Mouse (Mus musculus): ENCODE measurements around the gene Hacd1. TPM values are rescaled to one million over a fixed set of nuclear protein-coding genes. Genes with fewer than 3 reads are reported as not detected.
A peak's percentile ranks its signal among the peaks of the same experiment; 100 is the strongest.

The Hacd1 gene
- polyA plus RNA-seq, 1 experiment, result 51.8 TPM

DNA sequence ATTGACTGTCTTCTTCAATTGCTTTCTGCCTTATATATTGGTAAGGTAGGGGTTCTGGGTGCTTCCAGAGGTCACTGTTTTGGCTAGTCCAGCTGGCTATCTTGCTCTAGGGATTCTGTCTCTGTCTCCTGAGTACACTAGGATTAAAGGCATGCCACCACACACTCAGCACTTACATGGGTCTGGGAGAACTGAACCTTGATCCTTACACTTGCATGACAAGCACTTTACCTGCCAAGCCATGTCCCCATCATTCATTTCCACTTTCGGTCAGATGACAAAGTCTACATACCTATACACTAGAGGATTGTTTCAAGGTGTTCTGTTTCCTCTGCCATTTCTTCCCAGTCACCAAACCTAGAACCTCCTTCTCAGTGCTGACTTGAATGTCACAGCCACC is 50.8 kb downstream of the Hacd1 start:
- DNase-seq (ENCODE audit: low read depth), result no peak
- TF ChIP-seq POLR2A (IDR thresholded peaks at IDR 0.05; ENCODE audit: borderline replicate concordance, extremely low read depth, insufficient read depth, insufficient read length, poor library complexity, severe bottlenecking) (no peak), CTCF (IDR thresholded peaks at IDR 0.05; ENCODE audit: borderline replicate concordance, extremely low read depth, insufficient read depth, insufficient read length) (no peak)

DNA sequence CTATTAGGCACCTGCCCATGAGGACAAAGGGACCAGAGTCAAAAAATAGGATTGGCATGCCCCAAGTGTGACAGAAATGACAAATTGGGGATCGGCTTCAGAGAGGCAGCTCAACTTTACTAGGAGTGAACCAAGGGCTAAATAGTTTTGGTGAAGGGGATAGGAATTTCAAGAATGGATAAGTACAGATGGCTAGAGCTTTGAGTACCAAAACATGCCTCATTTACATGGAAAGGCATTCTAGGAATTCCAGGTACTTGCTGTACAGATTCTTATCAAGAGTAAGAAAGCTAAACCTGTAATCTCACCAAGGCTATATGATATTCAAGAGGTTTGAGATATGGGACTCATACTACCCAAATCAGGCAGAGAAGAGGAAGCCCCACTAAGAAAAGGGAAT is 95.8 kb downstream of the Hacd1 start:
- DNase-seq (ENCODE audit: low read depth), result no peak
- TF ChIP-seq POLR2A (IDR thresholded peaks at IDR 0.05; ENCODE audit: borderline replicate concordance, extremely low read depth, insufficient read depth, insufficient read length, poor library complexity, severe bottlenecking) (no peak), CTCF (IDR thresholded peaks at IDR 0.05; ENCODE audit: borderline replicate concordance, extremely low read depth, insufficient read depth, insufficient read length) (no peak)

DNA sequence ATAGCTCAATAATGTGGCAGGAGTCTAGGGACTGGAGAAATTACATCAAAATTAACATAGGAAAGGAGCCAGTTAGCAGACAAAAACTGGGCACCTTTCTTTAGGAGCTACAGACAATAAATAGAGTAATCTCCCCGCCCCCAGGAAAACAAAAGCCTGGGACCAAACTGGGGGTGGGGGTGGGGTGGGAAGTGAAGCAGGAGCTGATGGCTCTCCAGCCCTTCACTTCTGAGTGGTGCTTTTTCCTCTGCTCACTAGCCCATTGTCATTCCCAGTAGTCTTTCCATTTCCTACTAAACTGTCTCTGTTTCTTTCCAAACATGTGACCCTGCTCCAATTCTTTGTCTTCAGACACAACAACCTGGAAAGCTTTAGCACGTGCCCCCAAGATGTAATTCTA is 99.5 kb downstream of the Hacd1 start:
- TF ChIP-seq POLR2A (IDR thresholded peaks at IDR 0.05; ENCODE audit: borderline replicate concordance, extremely low read depth, insufficient read depth, insufficient read length, poor library complexity, severe bottlenecking), result no peak
- no peak for TF ChIP-seq CTCF (IDR thresholded peaks at IDR 0.05; ENCODE audit: borderline replicate concordance, extremely low read depth, insufficient read depth, insufficient read length)
- DNase-seq (ENCODE audit: low read depth), result no peak

DNA sequence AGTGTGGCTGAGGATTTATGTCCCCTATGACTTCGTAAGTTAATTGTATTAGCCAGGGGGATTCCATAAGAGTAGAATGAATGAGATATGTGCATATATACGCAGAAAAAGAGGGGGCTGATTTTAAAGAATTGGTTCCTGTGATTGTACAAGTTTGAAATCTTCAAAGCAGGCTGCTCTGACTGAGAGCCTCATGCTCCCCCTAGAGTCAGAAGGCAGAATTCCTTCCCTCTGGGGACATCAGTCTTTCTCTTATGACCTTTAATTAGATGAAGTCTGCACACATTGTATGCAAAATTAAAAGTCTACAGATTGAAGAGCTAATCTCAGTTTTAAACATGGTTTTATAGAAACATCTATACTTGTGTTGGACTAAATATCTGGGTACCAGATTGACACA is 117.8 kb downstream of the Hacd1 start:
- peak; percentile 44 for DNase-seq (ENCODE audit: low read depth)
- TF ChIP-seq CTCF (IDR thresholded peaks at IDR 0.05; ENCODE audit: borderline replicate concordance, extremely low read depth, insufficient read depth, insufficient read length) (peak; percentile 54; the same call in 1 of the 2 replicates), POLR2A (IDR thresholded peaks at IDR 0.05; ENCODE audit: borderline replicate concordance, extremely low read depth, insufficient read depth, insufficient read length, poor library complexity, severe bottlenecking) (no peak)

DNA sequence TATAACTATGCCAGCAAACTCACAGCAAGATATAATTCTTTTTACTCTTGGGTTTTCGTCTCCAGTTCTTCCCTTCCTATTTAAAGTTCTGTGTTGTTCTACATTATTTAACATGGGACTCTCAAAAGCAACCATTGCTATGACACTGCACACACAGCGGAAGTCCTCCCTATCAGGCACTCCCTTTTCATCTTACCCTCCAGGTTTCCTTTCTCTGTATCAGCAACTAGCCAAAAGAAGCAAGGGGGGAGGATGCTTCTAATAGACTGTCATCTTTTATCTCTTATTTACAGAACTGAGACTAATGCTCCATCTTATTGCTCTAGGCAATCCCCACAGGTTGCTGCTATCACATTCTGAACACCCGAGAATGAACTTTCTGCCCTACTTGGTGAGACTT is 120.6 kb downstream of the Hacd1 start:
- TF ChIP-seq POLR2A (IDR thresholded peaks at IDR 0.05; ENCODE audit: borderline replicate concordance, extremely low read depth, insufficient read depth, insufficient read length, poor library complexity, severe bottlenecking), result no peak
- TF ChIP-seq CTCF (IDR thresholded peaks at IDR 0.05; ENCODE audit: borderline replicate concordance, extremely low read depth, insufficient read depth, insufficient read length), result no peak
- peak; percentile 9 for DNase-seq (ENCODE audit: low read depth)

DNA sequence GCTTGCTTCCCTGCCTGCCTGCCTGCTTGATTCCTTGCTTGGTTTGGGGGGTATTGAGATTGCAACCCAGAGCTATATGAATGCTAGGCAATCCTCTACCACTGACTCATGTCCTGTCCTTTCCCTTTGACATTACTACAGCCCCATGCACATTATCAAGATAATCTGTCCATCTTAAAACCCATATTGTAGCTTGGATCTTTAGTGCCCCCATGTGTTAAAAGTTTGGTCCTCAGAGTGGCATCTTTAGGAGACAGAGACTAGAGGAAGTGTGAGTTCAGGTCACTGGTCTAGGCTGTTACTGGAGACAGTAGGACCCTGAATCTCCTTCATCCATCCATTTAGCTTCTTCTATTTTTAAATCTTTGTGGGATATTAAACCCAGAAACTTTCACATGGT is 123.7 kb downstream of the Hacd1 start:
- DNase-seq (ENCODE audit: low read depth), result no peak
- TF ChIP-seq CTCF (IDR thresholded peaks at IDR 0.05; ENCODE audit: borderline replicate concordance, extremely low read depth, insufficient read depth, insufficient read length) (no peak), POLR2A (IDR thresholded peaks at IDR 0.05; ENCODE audit: borderline replicate concordance, extremely low read depth, insufficient read depth, insufficient read length, poor library complexity, severe bottlenecking) (no peak)

DNA sequence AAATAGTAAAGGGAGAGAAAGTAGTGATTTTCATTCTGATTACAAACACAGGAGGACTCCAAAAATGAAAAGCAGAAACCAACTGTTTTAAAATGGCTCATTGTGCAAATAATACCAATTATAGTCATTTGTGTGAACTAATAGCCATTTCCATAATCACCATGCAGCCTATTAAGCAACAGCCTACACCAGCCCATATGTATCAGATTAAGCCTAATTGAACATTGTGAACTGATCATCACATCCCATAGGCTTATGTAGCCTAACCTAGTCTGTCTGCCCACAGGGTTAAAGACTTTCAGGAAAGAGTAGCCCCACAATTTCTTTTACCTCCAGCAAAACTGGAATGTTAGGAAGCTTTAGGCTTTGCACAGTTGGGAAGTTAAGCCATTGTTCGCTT is 125.2 kb downstream of the Hacd1 start:
- TF ChIP-seq CTCF (IDR thresholded peaks at IDR 0.05; ENCODE audit: borderline replicate concordance, extremely low read depth, insufficient read depth, insufficient read length) (no peak), POLR2A (IDR thresholded peaks at IDR 0.05; ENCODE audit: borderline replicate concordance, extremely low read depth, insufficient read depth, insufficient read length, poor library complexity, severe bottlenecking) (no peak)

DNA sequence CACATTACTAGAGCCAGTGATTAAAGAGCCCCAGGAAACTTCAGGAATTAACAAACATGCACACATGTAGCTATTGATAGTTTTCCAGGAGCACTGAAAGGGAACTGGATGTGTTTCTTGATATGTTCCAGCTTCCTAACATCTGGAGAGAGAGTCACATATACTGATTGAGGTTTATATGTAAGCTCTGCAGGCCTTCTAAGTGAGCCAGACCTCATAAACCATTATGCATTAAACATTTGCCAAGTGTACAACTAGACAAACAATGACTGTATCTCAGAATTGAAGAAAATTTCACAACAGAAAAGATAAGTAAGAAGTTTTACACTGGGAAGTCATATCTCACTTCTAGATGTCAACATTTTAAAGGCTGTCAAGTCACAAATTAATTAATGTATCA is 167.4 kb downstream of the Hacd1 start:
- TF ChIP-seq POLR2A (IDR thresholded peaks at IDR 0.05; ENCODE audit: borderline replicate concordance, extremely low read depth, insufficient read depth, insufficient read length, poor library complexity, severe bottlenecking) (no peak), CTCF (IDR thresholded peaks at IDR 0.05; ENCODE audit: borderline replicate concordance, extremely low read depth, insufficient read depth, insufficient read length) (no peak)

More for the DNA sequence above, 125.2 kb downstream of the Hacd1 start:
- DNase-seq (ENCODE audit: low read depth), result no peak

DNA sequence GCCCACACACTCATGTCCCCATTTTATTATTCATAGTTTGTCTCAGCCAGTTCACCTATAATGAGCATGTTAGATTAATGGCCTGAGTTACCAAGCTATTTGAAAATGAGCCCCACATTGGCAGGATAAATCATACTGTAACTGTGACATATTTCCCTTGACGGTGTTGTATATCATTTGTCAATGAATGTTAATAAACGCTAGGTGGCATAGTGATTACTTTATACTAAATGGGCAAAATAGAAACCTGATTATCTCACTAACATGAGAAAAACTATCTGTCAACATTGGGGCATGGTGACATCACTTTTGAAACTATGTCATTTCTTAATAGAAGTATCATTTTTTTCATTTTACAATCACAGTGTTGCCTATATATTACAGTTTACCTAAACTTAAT is 198.5 kb downstream of the Hacd1 start:
- TF ChIP-seq POLR2A (IDR thresholded peaks at IDR 0.05; ENCODE audit: borderline replicate concordance, extremely low read depth, insufficient read depth, insufficient read length, poor library complexity, severe bottlenecking) (no peak), CTCF (IDR thresholded peaks at IDR 0.05; ENCODE audit: borderline replicate concordance, extremely low read depth, insufficient read depth, insufficient read length) (no peak)
- no peak for DNase-seq (ENCODE audit: low read depth)

More for the DNA sequence above, 167.4 kb downstream of the Hacd1 start:
- DNase-seq (ENCODE audit: low read depth), result no peak

DNA sequence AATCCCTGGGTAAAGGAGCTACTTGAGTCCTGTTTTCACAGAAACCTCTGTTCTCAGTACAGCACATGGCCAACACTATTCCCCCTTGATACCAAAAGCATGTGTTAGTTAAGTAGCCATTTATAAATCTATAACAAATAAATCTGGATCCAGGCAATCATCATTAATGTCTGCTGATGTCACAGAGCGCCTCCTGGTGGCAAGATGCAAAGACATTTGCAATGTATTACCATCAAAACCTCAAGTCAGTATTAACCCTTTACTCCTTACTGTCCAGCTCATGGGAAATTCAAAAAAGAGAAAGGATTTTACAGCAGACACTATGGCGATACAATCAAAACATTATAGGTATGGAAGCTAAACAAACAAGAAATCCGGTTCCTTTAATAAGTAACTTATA is 200.4 kb downstream of the Hacd1 start:
- peak; percentile 54 for DNase-seq (ENCODE audit: low read depth)

DNA sequence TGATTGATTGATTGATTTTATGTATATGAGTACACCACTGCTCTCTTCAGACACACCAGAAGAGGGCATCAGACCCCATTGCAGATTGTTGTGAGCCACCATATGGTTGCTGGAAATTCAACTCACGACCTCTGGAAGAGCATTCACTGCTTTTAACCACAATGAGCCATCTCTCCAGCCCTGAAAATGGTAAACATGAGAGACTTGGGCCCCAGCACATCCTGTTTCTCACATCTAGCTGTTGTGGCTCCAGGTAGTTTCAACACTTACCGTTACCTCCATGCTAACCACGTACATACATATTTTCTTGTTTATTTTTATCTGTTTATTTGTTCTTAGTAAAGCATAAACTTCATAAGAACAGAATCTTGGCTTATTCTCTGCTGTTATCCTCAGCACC is 219.6 kb downstream of the Hacd1 start:
- TF ChIP-seq POLR2A (IDR thresholded peaks at IDR 0.05; ENCODE audit: borderline replicate concordance, extremely low read depth, insufficient read depth, insufficient read length, poor library complexity, severe bottlenecking) (no peak), CTCF (IDR thresholded peaks at IDR 0.05; ENCODE audit: borderline replicate concordance, extremely low read depth, insufficient read depth, insufficient read length) (no peak)
- DNase-seq (ENCODE audit: low read depth), result no peak

More for the DNA sequence above, 200.4 kb downstream of the Hacd1 start:
- TF ChIP-seq CTCF (IDR thresholded peaks at IDR 0.05; ENCODE audit: borderline replicate concordance, extremely low read depth, insufficient read depth, insufficient read length) (peak; percentile 26; the same call in 1 of the 2 replicates), POLR2A (IDR thresholded peaks at IDR 0.05; ENCODE audit: borderline replicate concordance, extremely low read depth, insufficient read depth, insufficient read length, poor library complexity, severe bottlenecking) (no peak)

DNA sequence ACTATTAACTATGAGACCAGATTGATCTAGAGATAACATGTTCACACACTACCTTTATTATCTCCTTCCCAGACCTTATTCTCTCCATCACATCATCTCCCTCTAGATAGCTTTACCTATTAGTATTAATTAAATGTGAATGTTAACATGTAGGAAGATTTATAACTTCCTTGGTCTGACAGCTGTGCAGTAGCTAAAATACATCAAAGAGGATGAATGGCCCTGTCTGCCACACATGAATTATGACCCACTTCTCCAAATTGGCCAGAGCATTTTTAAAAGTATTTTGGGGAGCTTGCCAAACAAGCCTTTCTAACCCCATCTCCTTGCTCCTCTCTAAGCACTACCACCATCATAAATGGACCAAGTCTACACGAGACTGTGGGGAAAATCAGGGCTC is 220.9 kb downstream of the Hacd1 start:
- no peak for DNase-seq (ENCODE audit: low read depth)
- TF ChIP-seq CTCF (IDR thresholded peaks at IDR 0.05; ENCODE audit: borderline replicate concordance, extremely low read depth, insufficient read depth, insufficient read length), result no peak
- TF ChIP-seq POLR2A (IDR thresholded peaks at IDR 0.05; ENCODE audit: borderline replicate concordance, extremely low read depth, insufficient read depth, insufficient read length, poor library complexity, severe bottlenecking), result no peak
